Mouse (Mus musculus) kidney, postnatal 0 days (tissue): ENCODE results near the gene Fam83d. TPM values are rescaled to one million over a fixed set of nuclear protein-coding genes. Genes with fewer than 3 reads are reported as not detected.

ENCODE experiments used
- ATAC-seq: fragments of 200-750 bp; cut with Nextera tagmentation; replicated peaks from 2 replicates; pipeline ENCODE4 v1.8.0; 2017; ENCODE audit warnings: low read depth, moderate number of reproducible peaks, moderate TSS enrichment, moderate library complexity; ENCODE audit not compliant: low FRiP score
- DNase-seq: peaks from one replicate; pipeline ENCODE4 v3.0.0-alpha.2; 2016; ENCODE audit warnings: low spot score
- H3K27ac ChIP-seq: fragments of 300-500 bp; sonication (generic); 2 replicates; pipeline ENCODE4 v1.5.1; 2014; ENCODE audit warnings: mild to moderate bottlenecking
- H3K27me3 ChIP-seq: fragments of 300-500 bp; sonication (generic); 2 replicates; pipeline ENCODE4 v1.6.1; 2014; ENCODE audit warnings: low read length, mixed read lengths; ENCODE audit not compliant: insufficient read depth
- H3K36me3 ChIP-seq: fragments of 300-500 bp; sonication (generic); 2 replicates; pipeline ENCODE4 v1.6.1; 2014; ENCODE audit warnings: low read length, mixed read lengths; ENCODE audit not compliant: insufficient read depth
- H3K4me1 ChIP-seq: fragments of 300-500 bp; sonication (generic); replicated peaks from 2 replicates; pipeline ENCODE4 v1.6.1; 2014; ENCODE audit warnings: antibody characterized with exemption, low read length, mixed read lengths; ENCODE audit not compliant: insufficient read depth
- H3K4me2 ChIP-seq: fragments of 300-500 bp; sonication (generic); 2 replicates; pipeline ENCODE4 v1.6.1; 2014; ENCODE audit warnings: mild to moderate bottlenecking, low read length, moderate library complexity, mixed read lengths
- H3K4me3 ChIP-seq: fragments of 300-500 bp; sonication (generic); replicated peaks from 2 replicates; pipeline ENCODE4 v1.5.1; 2014; ENCODE audit warnings: low read depth, low read length
- H3K9ac ChIP-seq: fragments of 300-500 bp; sonication (generic); 2 replicates; pipeline ENCODE4 v1.6.1; 2014; ENCODE audit warnings: low read depth, low read length
- H3K9me3 ChIP-seq: fragments of 300-500 bp; sonication (generic); replicated peaks from 2 replicates; pipeline ENCODE4 v1.6.1; 2016; ENCODE audit warnings: low read length, inconsistent platforms, mixed read lengths
- CTCF ChIP-seq: IDR thresholded peaks from 2 replicates; pipeline ENCODE4 v1.5.1; 2016; ENCODE audit warnings: antibody characterized with exemption, low read depth, mild to moderate bottlenecking, moderate library complexity
- WGBS: fragments of 180-500 bp; shearing (Covaris S2); extraction: QIAGEN DNeasy Blood & Tissue Kit; methylation state at CpG from one replicate; pipeline ENCODE4 v1.1.7; 2014; 5-methylcytosine and 5-hydroxymethylcytosine counted together
- polyA plus RNA-seq: library from polyadenylated mRNA; unstranded; fragments of >200 nt; fragmentation: Nextera tagmentation; extraction: Ambion mirVana; gene quantifications from 2 replicates; pipeline ENCODE4 v1.2.1, GENCODE M21; 2015

The Fam83d gene
- polyA plus RNA-seq, 1 experiment from 2014 or later, result 20.9 TPM

DNA sequence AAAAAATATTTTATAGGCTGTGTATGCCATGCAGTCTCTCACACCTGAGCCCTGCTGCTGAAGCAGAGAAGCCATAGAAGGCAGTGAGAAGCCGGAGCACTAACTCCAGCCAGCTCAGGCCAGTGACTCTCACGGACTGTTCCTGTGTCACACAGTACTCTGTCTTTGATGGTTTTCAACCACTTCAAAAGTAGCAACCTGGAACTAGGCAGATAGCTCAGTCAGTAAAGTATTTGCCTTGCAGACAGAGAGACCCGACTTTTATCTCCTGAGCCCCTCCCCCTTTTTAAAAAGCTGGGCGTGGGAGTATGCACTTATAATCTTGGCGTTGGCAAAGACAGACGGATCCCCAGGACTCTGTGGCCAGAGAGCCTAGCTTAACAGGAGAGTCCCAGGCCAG is 44.1 kb upstream of the Fam83d start:
- no peak for TF ChIP-seq CTCF
- ATAC-seq (no peak), DNase-seq (no peak)
- H3K4me3 ChIP-seq, result no peak overlapping the region
- H3K27me3 ChIP-seq, result no peaks in the 10 kb centered on the region
- no peaks in the 10 kb centered on the region for H3K36me3 ChIP-seq
- WGBS, result 34% methylated on average over 6 of the region's 6 CpGs
- no peak overlapping the region for H3K27ac ChIP-seq
- H3K9ac ChIP-seq, result no peak overlapping the region
- no peaks in the 10 kb centered on the region for H3K4me1 ChIP-seq
- H3K9me3 ChIP-seq, result no peaks in the 10 kb centered on the region
- H3K4me2 ChIP-seq, result no peak overlapping the region

DNA sequence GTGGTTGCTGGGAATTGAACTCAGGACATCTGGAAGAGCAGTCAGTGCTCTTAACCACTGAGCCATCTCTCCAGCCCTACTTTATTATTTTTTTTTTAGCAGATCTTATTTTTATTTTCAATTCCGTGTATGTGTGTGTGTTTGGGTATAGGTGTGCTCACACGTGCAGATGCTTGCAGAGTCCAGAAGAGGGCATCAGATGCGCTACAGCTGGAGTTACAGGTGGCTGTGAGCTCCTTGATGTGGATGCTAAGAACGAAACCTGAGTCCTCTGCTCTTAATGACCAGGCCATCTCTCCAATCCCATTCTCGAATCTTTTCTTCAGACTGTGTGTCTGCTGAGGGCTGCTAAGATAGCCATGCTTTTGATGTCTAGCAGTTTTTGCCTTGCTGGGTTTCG is 41.6 kb upstream of the Fam83d start:
- H3K36me3 ChIP-seq, result no peaks in the 10 kb centered on the region
- no peak overlapping the region for H3K4me3 ChIP-seq
- ATAC-seq, result no peak
- no peak overlapping the region for H3K4me2 ChIP-seq
- DNase-seq, result no peak
- TF ChIP-seq CTCF, result peak; percentile 16; the same call in 1 of the 2 replicates
- H3K9ac ChIP-seq, result no peak overlapping the region
- H3K27ac ChIP-seq, result no peak overlapping the region
- 70% methylated on average over 6 of the region's 6 CpGs for WGBS
- H3K27me3 ChIP-seq, result no peaks in the 10 kb centered on the region
- H3K4me1 ChIP-seq, result no peaks in the 10 kb centered on the region
- no peaks in the 10 kb centered on the region for H3K9me3 ChIP-seq

DNA sequence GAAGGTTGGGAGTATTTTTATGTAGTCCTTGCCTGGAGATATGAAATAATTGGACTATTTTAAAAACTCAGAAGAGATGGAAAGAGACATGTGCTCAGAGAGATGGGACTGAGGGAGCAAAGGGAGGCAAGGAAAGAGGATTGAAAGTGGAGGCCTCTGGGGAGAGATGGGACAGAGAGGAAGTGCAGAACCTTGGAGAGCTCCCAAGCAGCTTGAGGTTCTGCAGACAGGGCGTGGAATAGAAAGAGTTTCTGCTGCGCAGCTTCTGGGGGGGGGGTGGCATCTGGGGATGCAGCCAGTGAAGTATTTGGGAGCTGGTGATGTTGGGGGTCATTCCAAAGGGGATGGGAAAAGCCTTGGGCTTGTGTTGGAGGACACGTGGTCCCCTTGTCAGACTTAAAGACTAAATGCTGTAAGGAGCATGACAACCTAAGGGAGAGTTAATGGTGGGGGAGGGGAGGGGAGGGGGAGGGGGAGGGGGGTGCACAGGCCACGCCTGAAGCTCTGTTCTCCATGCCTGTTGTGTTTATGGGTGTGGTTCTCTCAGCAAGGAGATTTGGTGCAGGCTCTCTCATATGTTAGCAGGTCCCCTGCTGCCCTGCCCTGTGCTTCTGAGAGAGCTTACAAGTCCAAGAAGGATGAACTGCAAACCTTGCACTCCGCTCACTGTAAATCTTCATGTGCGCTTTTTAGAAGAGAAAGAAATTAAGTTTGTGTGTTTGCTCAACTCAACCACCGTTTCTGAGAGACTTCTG is 39.7 kb upstream of the Fam83d start:
- Histone ChIP-seq H3K9ac (no peak overlapping the region), H3K27ac (no peak overlapping the region), H3K9me3 (no peaks in the 10 kb centered on the region), H3K4me2 (no peak overlapping the region), H3K36me3 (no peaks in the 10 kb centered on the region), H3K4me1 (no peaks in the 10 kb centered on the region), H3K4me3 (no peak overlapping the region), H3K27me3 (no peaks in the 10 kb centered on the region)
- ATAC-seq, result no peak
- 41% methylated on average over 7 of the region's 7 CpGs for WGBS
- TF ChIP-seq CTCF, result no peak
- DNase-seq, result peak; percentile 74

DNA sequence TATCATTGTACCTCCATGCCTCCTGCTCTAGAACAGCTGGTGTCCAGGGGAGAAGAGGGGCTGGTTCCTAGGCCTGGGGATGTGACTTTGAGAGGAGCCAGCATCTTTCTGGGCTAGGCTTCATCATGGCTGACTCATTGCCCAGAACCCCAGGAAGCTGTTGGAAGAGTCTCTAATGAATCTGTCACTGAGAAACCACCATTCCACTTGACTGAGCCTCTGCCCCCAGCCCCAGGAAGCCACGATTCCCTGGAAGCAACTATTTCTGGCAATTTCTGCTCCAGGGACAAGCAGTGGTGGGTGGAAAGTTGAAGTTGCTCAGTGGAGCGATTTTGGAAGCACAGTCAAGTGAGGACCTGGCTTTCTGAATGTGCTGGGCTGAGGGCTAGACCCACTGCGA is 37.0 kb upstream of the Fam83d start:
- ATAC-seq (no peak), DNase-seq (no peak)
- H3K36me3 ChIP-seq, result no peaks in the 10 kb centered on the region
- TF ChIP-seq CTCF, result no peak
- WGBS, result 59% methylated on average over 3 of the region's 3 CpGs
- no peak overlapping the region for H3K4me2 ChIP-seq
- H3K9me3 ChIP-seq, result no peaks in the 10 kb centered on the region
- no peak overlapping the region for H3K27ac ChIP-seq
- no peak overlapping the region for H3K4me3 ChIP-seq
- H3K27me3 ChIP-seq, result no peaks in the 10 kb centered on the region
- no peaks in the 10 kb centered on the region for H3K4me1 ChIP-seq
- no peak overlapping the region for H3K9ac ChIP-seq

DNA sequence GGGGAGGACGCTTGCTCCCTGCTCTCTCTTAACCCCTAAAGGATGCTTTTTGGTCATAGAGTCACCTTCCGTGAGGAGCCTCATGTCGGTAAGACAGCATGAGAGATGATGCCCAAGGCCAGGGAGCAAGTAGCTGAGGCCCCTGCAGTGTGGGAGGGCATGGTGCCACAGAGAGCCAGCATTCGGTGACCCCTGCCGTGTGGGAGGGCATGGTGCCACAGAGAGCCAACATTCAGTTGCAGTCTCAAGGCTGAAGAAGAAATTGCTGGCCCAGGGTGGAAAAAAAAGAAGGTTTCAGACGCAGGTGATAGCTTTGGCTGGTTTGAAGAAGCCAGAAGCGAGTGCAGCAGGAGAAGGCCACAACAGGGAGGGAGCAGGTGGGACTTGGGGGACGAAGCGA is 35.4 kb upstream of the Fam83d start:
- Histone ChIP-seq H3K9ac (no peak overlapping the region), H3K4me1 (no peaks in the 10 kb centered on the region), H3K4me3 (no peak overlapping the region), H3K4me2 (no peak overlapping the region), H3K36me3 (no peaks in the 10 kb centered on the region), H3K27ac (no peak overlapping the region), H3K27me3 (no peaks in the 10 kb centered on the region), H3K9me3 (no peaks in the 10 kb centered on the region)
- WGBS, result 67% methylated on average over 9 of the region's 9 CpGs
- DNase-seq (no peak), ATAC-seq (no peak)
- no peak for TF ChIP-seq CTCF

DNA sequence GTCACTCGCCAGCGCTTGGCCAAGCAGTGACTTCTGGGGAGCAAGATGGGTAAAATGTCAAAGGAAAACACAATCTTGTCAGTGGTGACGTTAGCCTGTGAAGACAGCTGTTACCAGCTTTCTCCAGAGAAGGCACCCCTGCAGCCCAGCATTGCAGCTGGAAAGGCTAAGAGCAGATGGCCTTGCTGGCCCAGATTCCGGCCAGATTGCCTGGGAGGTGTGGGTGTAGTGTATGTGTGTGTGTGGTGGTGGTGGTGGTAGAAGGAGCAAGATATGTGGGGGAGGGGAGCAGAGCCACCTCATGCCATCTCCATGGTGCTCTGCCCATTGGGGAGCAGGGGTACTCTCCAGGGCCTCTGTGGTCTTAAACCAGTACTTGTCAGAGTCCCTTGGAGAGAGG is 34.8 kb upstream of the Fam83d start:
- no peak for TF ChIP-seq CTCF
- ATAC-seq (no peak), DNase-seq (no peak)
- no peaks in the 10 kb centered on the region for H3K9me3 ChIP-seq
- 61% methylated on average over 4 of the region's 4 CpGs for WGBS
- no peak overlapping the region for H3K4me3 ChIP-seq
- 0 out of 2 replicates have a peak overlapping the region, but pooled peaks have one; percentile 19 for H3K27ac ChIP-seq
- no peaks in the 10 kb centered on the region for H3K36me3 ChIP-seq
- no peaks in the 10 kb centered on the region for H3K4me1 ChIP-seq
- H3K9ac ChIP-seq, result no peak overlapping the region
- H3K4me2 ChIP-seq, result no peak overlapping the region
- H3K27me3 ChIP-seq, result no peaks in the 10 kb centered on the region

DNA sequence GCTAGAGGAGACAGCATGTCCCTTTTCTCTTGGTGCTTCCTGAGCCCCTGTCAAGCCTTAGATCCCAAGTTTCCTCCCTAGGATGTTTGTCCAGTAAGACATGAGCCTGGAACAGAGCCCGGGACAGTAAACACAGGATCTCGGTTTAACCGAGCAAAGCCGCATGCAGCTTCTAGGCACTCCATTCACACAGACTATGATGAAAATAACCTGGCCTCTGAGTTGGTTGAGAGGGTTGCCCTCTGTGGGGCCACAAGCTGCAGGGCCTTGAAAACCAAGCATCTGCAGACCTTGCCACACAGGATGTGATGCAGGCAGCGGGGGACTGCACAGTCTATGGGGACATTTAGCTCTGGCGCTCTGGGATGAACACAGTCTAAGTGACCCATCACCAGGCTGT is 34.0 kb upstream of the Fam83d start:
- no peaks in the 10 kb centered on the region for H3K36me3 ChIP-seq
- 67% methylated on average over 6 of the region's 6 CpGs for WGBS
- no peaks in the 10 kb centered on the region for H3K4me1 ChIP-seq
- ATAC-seq (no peak), DNase-seq (no peak)
- TF ChIP-seq CTCF, result no peak
- H3K4me3 ChIP-seq, result no peak overlapping the region
- H3K9me3 ChIP-seq, result no peaks in the 10 kb centered on the region
- H3K9ac ChIP-seq, result no peak overlapping the region
- H3K4me2 ChIP-seq, result no peak overlapping the region
- H3K27ac ChIP-seq, result no peak overlapping the region
- H3K27me3 ChIP-seq, result no peaks in the 10 kb centered on the region
